Mouse (Mus musculus) mesoderm, embryonic 11.5 days (tissue): ENCODE data around the gene Angptl7.

Source experiments
- DNase-seq: peaks from one replicate; pipeline ENCODE4 v3.0.0-alpha.2; 2012; ENCODE audit warnings: low read depth, low spot score

Angptl7 gene

GRCm38 (mm10) chr4:148495874-148496689 is 4.2 kb downstream of the Angptl7 start:
- no peak for DNase-seq

GRCm38 (mm10) chr4:148495160-148495559 is 5.1 kb downstream of the Angptl7 start:
- no peak for DNase-seq

GRCm38 (mm10) chr4:148491448-148491847 is 8.8 kb downstream of the Angptl7 start:
- DNase-seq = no peak

- DNase-seq = no peak
These were observed 9.8 kb downstream of the Angptl7 start for GRCm38 (mm10) chr4:148490502-148490901.

GRCm38 (mm10) chr4:148487841-148488240 is 12.4 kb downstream of the Angptl7 start:
- DNase-seq = no peak

- no peak for DNase-seq
These were observed 15.7 kb downstream of the Angptl7 start for GRCm38 (mm10) chr4:148484511-148484910.

- DNase-seq = no peak
These were observed 18.6 kb downstream of the Angptl7 start for GRCm38 (mm10) chr4:148481557-148482168.

- DNase-seq = no peak
These were observed 20.0 kb downstream of the Angptl7 start for GRCm38 (mm10) chr4:148480245-148480644.

- no peak for DNase-seq
These were observed 26.8 kb downstream of the Angptl7 start for GRCm38 (mm10) chr4:148473496-148473895.

GRCm38 (mm10) chr4:148472436-148473174 is 27.7 kb downstream of the Angptl7 start:
- no peak for DNase-seq

- DNase-seq = peak; percentile 72
These were observed 28.9 kb downstream of the Angptl7 start for GRCm38 (mm10) chr4:148471363-148471806.

- peak; percentile 45 for DNase-seq
These were observed 30.6 kb downstream of the Angptl7 start for GRCm38 (mm10) chr4:148469487-148470252.

- no peak for DNase-seq
These were observed 31.9 kb downstream of the Angptl7 start for GRCm38 (mm10) chr4:148468396-148468795.

- no peak for DNase-seq
These were observed 33.7 kb downstream of the Angptl7 start for GRCm38 (mm10) chr4:148466511-148467079.

GRCm38 (mm10) chr4:148464869-148465268 is 35.4 kb downstream of the Angptl7 start:
- no peak for DNase-seq

- DNase-seq = no peak
These were observed 36.0 kb downstream of the Angptl7 start for GRCm38 (mm10) chr4:148464301-148464700.

- peak; percentile 12 for DNase-seq
These were observed 36.9 kb downstream of the Angptl7 start for GRCm38 (mm10) chr4:148463208-148463960.

GRCm38 (mm10) chr4:148462717-148463116 is 37.5 kb downstream of the Angptl7 start:
- no peak for DNase-seq

GRCm38 (mm10) chr4:148461772-148462171 is 38.5 kb downstream of the Angptl7 start:
- DNase-seq = peak; percentile 30

GRCm38 (mm10) chr4:148460656-148461284 is 39.5 kb downstream of the Angptl7 start:
- DNase-seq = no peak
